Comparison of ENCODE assay signal across 14 mouse cellular contexts in genomic region chr16:31329668-31330067, GRCm38 (mm10). TPM values are rescaled to one million over a fixed set of nuclear protein-coding genes. Genes with fewer than 3 reads are reported as not detected.
"Had no signal": no experiment of that assay in that cellular context is flagged by ENCODE, and none has a peak within 500 bp of the region (broad histone marks: within the 10 kb centered on the region; RNA-seq: fewer than 3 reads in every experiment).

No protein-coding gene starts in this region.

- H3K9me3 ChIP-seq: limb, embryonic 15.5 days; liver, embryonic 12.5 days; midbrain, embryonic 13.5 days; neural tube, embryonic 12.5 days had no signal

- H3K27ac ChIP-seq: kidney, postnatal 0 days; limb, embryonic 15.5 days; liver, embryonic 12.5 days; midbrain, embryonic 13.5 days; neural tube, embryonic 12.5 days had no signal

- ATAC-seq: liver, embryonic 12.5 days; midbrain, embryonic 13.5 days had no signal

- H3K4me3 ChIP-seq: limb, embryonic 15.5 days; liver, embryonic 12.5 days; midbrain, embryonic 13.5 days; neural tube, embryonic 12.5 days had no signal

- H3K4me1 ChIP-seq: liver, embryonic 12.5 days; midbrain, embryonic 13.5 days had no signal

- DNase-seq: kidney, adult 9 months; kidney, postnatal 36 days; layer of hippocampus, adult 9-11 months; layer of hippocampus, postnatal 36 days; lung, postnatal 10 days; thymus, adult 18-20 months; thymus, postnatal 14 days had no signal

- H3K4me2 ChIP-seq: limb, embryonic 15.5 days; liver, embryonic 12.5 days; midbrain, embryonic 13.5 days; neural tube, embryonic 12.5 days had no signal

- H3K9ac ChIP-seq: limb, embryonic 15.5 days; liver, embryonic 12.5 days; midbrain, embryonic 13.5 days; neural tube, embryonic 12.5 days had no signal

- H3K36me3 ChIP-seq: limb, embryonic 15.5 days; liver, embryonic 12.5 days; midbrain, embryonic 13.5 days; neural tube, embryonic 12.5 days had no signal

- H3K27me3 ChIP-seq: limb, embryonic 15.5 days; liver, embryonic 12.5 days; midbrain, embryonic 13.5 days; neural tube, embryonic 12.5 days had no signal

RNA-seq across cellular contexts. Expression of gene Apod, which starts 15.1 kb away (rescaled TPM):
- total RNA-seq: megakaryocyte-erythroid progenitor cell, adult 5-6 weeks had no signal
- polyA plus RNA-seq: liver, embryonic 12.5 days; liver, embryonic 16.5 days had no signal
